Mouse (Mus musculus) heart, embryonic 16.5 days (tissue): ENCODE results near the gene Set. TPM values are rescaled to one million over a fixed set of nuclear protein-coding genes. Genes with fewer than 3 reads are reported as not detected.

Experiments used
- ATAC-seq: fragments of 200-750 bp; cut with Nextera tagmentation; replicated peaks from 2 replicates; pipeline ENCODE4 v1.8.0; 2017; ENCODE audit warnings: moderate number of reproducible peaks; ENCODE audit not compliant: insufficient read depth, low FRiP score; ENCODE audit errors: extremely low read depth
- H3K27ac ChIP-seq: fragments of 300-500 bp; sonication (generic); 2 replicates; pipeline ENCODE4 v1.5.1; 2014; ENCODE audit warnings: mild to moderate bottlenecking, low read length, control low read depth, moderate library complexity
- H3K27me3 ChIP-seq: fragments of 300-500 bp; sonication (generic); 2 replicates; pipeline ENCODE4 v1.6.1; 2014; ENCODE audit warnings: low read length, mixed read lengths; ENCODE audit not compliant: control insufficient read depth, insufficient read depth
- H3K36me3 ChIP-seq: fragments of 300-500 bp; sonication (generic); 2 replicates; pipeline ENCODE4 v1.6.1; 2014; ENCODE audit not compliant: control insufficient read depth, insufficient read depth
- H3K4me1 ChIP-seq: fragments of 300-500 bp; sonication (generic); 2 replicates; pipeline ENCODE4 v1.6.1; 2014; ENCODE audit warnings: low read length, mixed read lengths; ENCODE audit not compliant: control insufficient read depth, insufficient read depth
- H3K4me2 ChIP-seq: fragments of 300-500 bp; sonication (generic); 2 replicates; pipeline ENCODE4 v1.6.1; 2014; ENCODE audit warnings: low read depth, mild to moderate bottlenecking, control low read depth, low read length
- H3K4me3 ChIP-seq: fragments of 300-500 bp; sonication (generic); 2 replicates; pipeline ENCODE4 v1.5.1; 2014; ENCODE audit warnings: mild to moderate bottlenecking, control low read depth, low read length
- H3K9ac ChIP-seq: fragments of 300-500 bp; sonication (generic); 2 replicates; pipeline ENCODE4 v1.6.1; 2014; ENCODE audit warnings: low read length, control low read depth
- H3K9me3 ChIP-seq: fragments of 300-500 bp; sonication (generic); replicated peaks from 2 replicates; pipeline ENCODE4 v1.6.1; 2016; ENCODE audit warnings: low read length; ENCODE audit not compliant: control insufficient read depth
- WGBS: fragments of 180-500 bp; shearing (Covaris S2); extraction: QIAGEN DNeasy Blood & Tissue Kit; methylation state at CpG from one replicate; pipeline ENCODE4 v1.1.7; 2014; 5-methylcytosine and 5-hydroxymethylcytosine counted together
- polyA plus RNA-seq: library from polyadenylated mRNA; unstranded; fragments of >200 nt; fragmentation: Nextera tagmentation; extraction: Ambion mirVana; gene quantifications from 2 replicates; pipeline ENCODE4 v1.2.1, GENCODE M21; 2015

The Set gene
- polyA plus RNA-seq, 1 experiment from 2014 or later: 217 TPM

DNA sequence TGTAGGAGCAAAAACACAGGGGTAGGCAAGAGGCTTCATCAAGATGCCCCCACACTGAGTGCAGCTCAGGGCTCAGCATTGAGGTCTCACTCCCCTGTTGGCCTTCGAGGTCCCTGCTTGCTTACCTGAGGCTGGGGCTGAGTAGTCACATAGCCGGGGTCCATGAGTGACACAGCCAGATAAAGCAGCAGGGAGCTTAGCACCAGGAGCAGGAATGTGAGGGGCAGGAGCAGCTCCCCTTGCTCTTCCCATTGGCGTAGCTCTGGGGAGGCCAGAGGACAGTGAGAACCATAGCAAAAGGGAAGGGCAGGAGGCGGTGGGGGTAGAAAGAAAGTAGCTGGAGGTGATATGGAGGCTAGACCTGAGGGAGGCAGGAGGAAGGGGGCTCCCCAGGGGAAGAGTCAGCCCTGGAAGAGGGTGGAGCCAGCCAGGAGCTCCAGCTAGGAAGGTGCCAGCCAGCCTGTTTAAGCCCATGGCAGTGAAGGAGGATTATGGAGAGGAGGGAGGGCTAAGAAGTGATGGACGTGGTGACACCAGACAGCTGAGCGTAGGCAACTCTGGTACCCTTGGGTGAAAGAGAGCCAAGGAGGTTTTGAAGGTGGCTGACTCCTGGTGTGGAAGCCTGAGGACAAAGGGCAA, 35.2 kb downstream of the Set start:
- H3K9ac ChIP-seq: peak overlapping the region; percentile 77
- WGBS: 43% methylated on average over 6 of the region's 6 CpGs
- peak overlapping the region; percentile 49 for H3K27ac ChIP-seq
- peaks cover 2% of the 10 kb centered on the region for H3K36me3 ChIP-seq
- H3K27me3 ChIP-seq: no peaks in the 10 kb centered on the region
- 0 out of 2 replicates have a peak, but pooled peaks cover 1% of the 10 kb centered on the region for H3K9me3 ChIP-seq
- no peak for ATAC-seq
- H3K4me2 ChIP-seq: peak overlapping the region; percentile 95
- peaks cover 14% of the 10 kb centered on the region for H3K4me1 ChIP-seq
- peak overlapping the region; percentile 77 for H3K4me3 ChIP-seq

GRCm38 (mm10) chr2:30093471-30094207, 36.5 kb downstream of the Set start, which contains the start of gene Zdhhc12:
Gene Zdhhc12 (minus strand): TSS chr2:30093648.
- Histone ChIP-seq H3K4me1 (peaks cover 14% of the 10 kb centered on the region), H3K27me3 (no peaks in the 10 kb centered on the region), H3K9ac (peak within 1 kb of the TSS; percentile 77), H3K27ac (peak within 1 kb of the TSS; percentile 59), H3K4me2 (peak within 1 kb of the TSS; percentile 95), H3K36me3 (no peaks in the 10 kb centered on the region; the same call in 1 of the 2 replicates), H3K9me3 (no peaks in the 10 kb centered on the region), H3K4me3 (peak within 1 kb of the TSS; percentile 77)
- peak; percentile 99 for ATAC-seq
- WGBS: under 1% methylated on average over 50 of the region's 51 CpGs

DNA sequence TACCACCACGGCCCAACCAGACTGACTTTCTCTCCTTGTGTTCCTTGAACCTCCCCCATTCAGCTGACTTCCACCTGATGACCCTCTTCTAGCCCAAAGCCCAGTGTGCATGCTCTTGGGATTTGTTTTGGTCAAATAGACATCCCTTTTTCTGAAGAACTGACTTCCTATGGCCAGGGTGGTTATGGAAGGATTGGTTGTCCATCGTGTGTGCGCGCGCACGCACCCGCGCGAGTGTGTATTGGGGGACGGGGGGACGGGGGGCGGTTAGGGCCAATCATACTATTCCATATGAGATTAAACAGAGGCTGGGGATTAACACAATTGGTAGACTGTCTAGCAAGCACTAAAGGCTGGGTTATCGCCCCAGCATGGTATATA, 37.0 kb downstream of the Set start:
- ATAC-seq: no peak
- peak overlapping the region; percentile 77 for H3K4me3 ChIP-seq
- 1% methylated on average over 13 of the region's 13 CpGs for WGBS

DNA sequence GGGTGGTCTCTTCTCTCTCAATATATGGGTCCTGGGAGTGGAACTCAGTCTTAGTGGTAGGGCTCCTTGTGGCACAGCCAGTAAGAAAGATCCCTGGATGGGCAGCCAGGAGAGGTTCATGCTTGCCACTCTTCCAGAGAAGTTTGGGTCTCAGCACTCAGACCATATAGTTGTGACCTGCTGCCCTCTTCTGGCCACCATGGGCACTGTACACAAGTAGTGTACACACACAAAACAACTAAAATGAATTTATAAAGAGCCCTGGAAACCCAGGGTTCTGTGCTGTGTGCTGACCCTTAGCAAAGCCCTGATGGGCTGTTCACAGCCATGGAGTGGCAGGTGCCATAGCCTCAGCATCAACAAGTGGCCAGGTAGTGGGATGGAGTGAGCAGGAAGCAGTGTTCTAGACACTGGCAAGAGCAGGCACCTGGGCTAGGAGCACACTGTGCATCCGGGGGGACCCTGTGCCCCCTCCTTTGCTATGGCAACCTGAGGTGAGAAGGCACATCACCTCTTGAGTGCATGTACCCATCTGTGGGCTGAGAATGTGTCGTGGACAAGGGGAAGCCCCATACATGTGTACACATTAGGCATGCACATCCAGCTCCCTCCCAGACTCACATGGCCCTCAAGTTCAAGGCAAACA, 38.8 kb downstream of the Set start:
- Histone ChIP-seq H3K27ac (no peak overlapping the region), H3K9me3 (no peaks in the 10 kb centered on the region), H3K4me3 (no peak overlapping the region), H3K4me1 (peaks cover 14% of the 10 kb centered on the region), H3K4me2 (no peak overlapping the region), H3K36me3 (peaks cover 7% of the 10 kb centered on the region; the same call in 1 of the 2 replicates), H3K27me3 (no peaks in the 10 kb centered on the region), H3K9ac (no peak overlapping the region)
- ATAC-seq: no peak
- 80% methylated on average over 2 of the region's 2 CpGs for WGBS

More for the DNA sequence above, 37.0 kb downstream of the Set start:
- peak overlapping the region; percentile 59 for H3K27ac ChIP-seq
- H3K9me3 ChIP-seq: no peaks in the 10 kb centered on the region
- peak overlapping the region; percentile 77 for H3K9ac ChIP-seq
- H3K27me3 ChIP-seq: no peaks in the 10 kb centered on the region
- no peaks in the 10 kb centered on the region; the same call in 1 of the 2 replicates for H3K36me3 ChIP-seq
- H3K4me1 ChIP-seq: peaks cover 14% of the 10 kb centered on the region
- peak overlapping the region; percentile 95 for H3K4me2 ChIP-seq

DNA sequence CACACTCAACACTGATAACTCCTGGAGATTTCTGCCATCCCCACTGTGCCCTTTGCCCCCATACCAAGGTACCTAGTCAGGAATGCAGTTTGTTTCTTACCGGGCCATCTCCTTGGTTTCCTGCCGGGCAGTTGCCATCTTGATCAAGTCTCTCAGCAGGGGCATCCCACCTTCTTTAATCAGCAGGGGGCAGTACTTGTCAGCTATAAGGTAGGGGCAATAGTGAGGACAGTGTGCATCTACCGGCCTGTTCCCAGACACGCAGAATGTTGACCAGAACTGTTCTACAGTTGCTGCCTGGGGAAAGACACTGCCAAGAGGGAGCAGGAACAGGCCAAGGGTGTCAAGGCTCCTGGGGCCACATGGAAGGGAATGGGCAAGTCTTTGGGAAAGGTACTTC, 43.0 kb downstream of the Set start:
- no peaks in the 10 kb centered on the region for H3K4me1 ChIP-seq
- 56% methylated on average over 4 of the region's 4 CpGs for WGBS
- H3K9me3 ChIP-seq: no peaks in the 10 kb centered on the region
- H3K27me3 ChIP-seq: no peaks in the 10 kb centered on the region
- ATAC-seq: no peak
- no peak overlapping the region for H3K4me3 ChIP-seq
- no peak overlapping the region for H3K9ac ChIP-seq
- H3K36me3 ChIP-seq: peaks cover 29% of the 10 kb centered on the region
- H3K27ac ChIP-seq: no peak overlapping the region
- no peak overlapping the region for H3K4me2 ChIP-seq

DNA sequence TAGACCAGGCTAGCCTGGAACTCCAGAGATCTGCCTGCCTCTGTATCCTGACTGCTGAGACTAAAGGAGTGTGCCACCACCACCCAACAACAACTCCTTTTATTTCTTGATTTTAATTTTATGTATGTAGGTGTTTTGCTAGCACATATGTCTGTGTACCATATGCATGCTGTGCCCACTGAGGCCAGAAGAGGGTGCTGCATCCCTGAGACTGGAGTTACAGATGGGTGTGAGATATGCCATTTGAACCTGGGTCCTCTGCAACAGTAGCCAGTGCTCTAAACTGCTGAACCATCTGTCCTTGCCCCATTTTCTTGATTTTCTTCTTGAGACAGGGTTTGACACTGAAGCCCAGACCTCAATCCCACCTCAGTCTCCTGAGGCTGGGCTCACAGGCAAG, 49.2 kb downstream of the Set start:
- peaks cover 33% of the 10 kb centered on the region for H3K36me3 ChIP-seq
- no peaks in the 10 kb centered on the region for H3K4me1 ChIP-seq

GRCm38 (mm10) chr2:30107646-30108045, 50.5 kb downstream of the Set start:
- no peak overlapping the region for H3K27ac ChIP-seq
- no peak overlapping the region for H3K4me2 ChIP-seq
- no peak for ATAC-seq
- WGBS: 86% methylated on average over 5 of the region's 5 CpGs
- H3K27me3 ChIP-seq: no peaks in the 10 kb centered on the region
- H3K4me1 ChIP-seq: no peaks in the 10 kb centered on the region
- no peaks in the 10 kb centered on the region for H3K9me3 ChIP-seq
- no peak overlapping the region for H3K9ac ChIP-seq
- H3K36me3 ChIP-seq: peaks cover 34% of the 10 kb centered on the region
- no peak overlapping the region for H3K4me3 ChIP-seq

More for the DNA sequence above, 49.2 kb downstream of the Set start:
- no peak overlapping the region for H3K4me3 ChIP-seq
- no peaks in the 10 kb centered on the region for H3K9me3 ChIP-seq
- H3K27me3 ChIP-seq: no peaks in the 10 kb centered on the region
- ATAC-seq: no peak
- H3K9ac ChIP-seq: no peak overlapping the region
- no peak overlapping the region for H3K27ac ChIP-seq
- no peak overlapping the region for H3K4me2 ChIP-seq

GRCm38 (mm10) chr2:30108260-30108659, 51.1 kb downstream of the Set start:
- no peaks in the 10 kb centered on the region for H3K9me3 ChIP-seq
- peaks cover 32% of the 10 kb centered on the region for H3K36me3 ChIP-seq
- H3K27me3 ChIP-seq: no peaks in the 10 kb centered on the region
- H3K9ac ChIP-seq: no peak overlapping the region
- H3K27ac ChIP-seq: no peak overlapping the region
- H3K4me2 ChIP-seq: no peak overlapping the region
- H3K4me3 ChIP-seq: no peak overlapping the region
- no peaks in the 10 kb centered on the region for H3K4me1 ChIP-seq
- ATAC-seq: no peak
- whole genome bisulfite sequencing: 75% methylated on average over 4 of the region's 4 CpGs

DNA sequence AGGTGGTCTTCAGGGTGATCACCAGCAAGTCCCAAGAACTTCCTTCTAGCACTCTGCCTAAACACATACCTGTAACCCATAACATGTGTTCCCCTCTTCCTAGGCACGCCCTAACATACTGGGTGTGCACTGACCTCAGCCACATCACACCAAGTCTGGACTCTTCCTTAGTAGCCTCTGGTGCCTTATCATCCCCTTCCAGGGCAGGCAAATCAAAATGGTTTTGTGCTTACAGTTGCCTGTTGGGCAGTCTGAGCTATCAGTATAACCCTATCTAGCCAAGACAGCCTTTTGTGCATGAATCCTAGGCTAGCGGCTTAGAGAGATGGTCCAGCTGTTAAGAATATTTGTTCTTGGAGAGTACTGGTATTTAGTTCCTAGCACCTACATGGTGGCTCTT, 54.3 kb downstream of the Set start:
- Histone ChIP-seq H3K27me3 (no peaks in the 10 kb centered on the region), H3K27ac (no peak overlapping the region), H3K9ac (no peak overlapping the region), H3K4me2 (no peak overlapping the region), H3K4me1 (no peaks in the 10 kb centered on the region), H3K36me3 (peaks cover 24% of the 10 kb centered on the region), H3K4me3 (no peak overlapping the region), H3K9me3 (no peaks in the 10 kb centered on the region)
- no peak for ATAC-seq
- 87% methylated on average over 2 of the region's 2 CpGs for WGBS
